In the genomic region with DNA sequence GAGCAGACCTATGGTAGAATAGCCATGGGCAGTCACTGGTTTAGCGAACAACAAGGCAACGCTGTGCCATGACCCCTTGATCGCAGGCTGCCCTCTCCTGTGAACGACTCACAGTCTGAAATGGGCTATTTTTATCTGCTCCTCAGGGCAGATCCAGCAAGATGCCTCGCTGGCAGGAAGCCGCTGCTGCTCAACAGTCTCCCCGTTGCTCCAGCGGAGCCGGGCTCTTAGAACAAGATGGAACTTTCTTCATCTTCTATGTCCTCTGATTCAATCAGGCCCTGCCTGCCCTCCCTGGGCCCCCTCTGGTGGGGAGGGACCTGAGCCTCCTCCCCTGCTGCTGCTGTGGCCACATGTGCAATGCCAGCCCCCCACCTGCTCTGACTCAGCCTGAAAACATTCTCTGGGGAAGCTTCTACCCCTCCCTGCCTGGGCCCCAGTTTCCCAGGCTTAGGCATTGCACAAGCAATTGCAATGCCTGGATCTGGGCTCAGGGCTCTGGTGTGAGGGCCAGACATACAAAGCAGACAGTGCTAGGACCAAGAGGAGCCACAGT, we compare ENCODE assay signal across 9 mouse cellular contexts. TPM values are rescaled to one million over a fixed set of nuclear protein-coding genes. Genes with fewer than 3 reads are reported as not detected.
DNase-seq lines count a peak whose midpoint lies in the region; ATAC-seq and TF ChIP-seq lines count a peak whose summit lies in the region.
"Had no signal": no experiment of that assay in that cellular context is flagged by ENCODE, and none has a peak within 500 bp of the region (broad histone marks: within the 10 kb centered on the region; RNA-seq: fewer than 3 reads in every experiment).

No protein-coding gene starts in this region.

- no peaks in the 10 kb centered on the region for H3K36me3 ChIP-seq in kidney, adult 2 months (ENCODE audit: control insufficient read depth, insufficient read depth, low read length)
- no peaks in the 10 kb centered on the region for H3K36me3 ChIP-seq in hindbrain, postnatal 0 days (ENCODE audit: insufficient read depth, low read length)
- H3K36me3 ChIP-seq in forebrain, embryonic 13.5 days (ENCODE audit: poor library complexity, severe bottlenecking): no peaks in the 10 kb centered on the region

- WGBS in kidney, adult 2 months: 23% methylated on average over 9 of the region's 9 CpGs
- 34% methylated on average over 9 of the region's 9 CpGs for WGBS in hindbrain, postnatal 0 days
- WGBS in forebrain, embryonic 13.5 days: 61% methylated on average over 9 of the region's 9 CpGs

- no peaks in the 10 kb centered on the region for H3K4me1 ChIP-seq in kidney, adult 2 months (ENCODE audit: control insufficient read depth, insufficient read depth, low read length)
- 0 out of 2 replicates have a peak, but pooled peaks cover 3% of the 10 kb centered on the region for H3K4me1 ChIP-seq in hindbrain, postnatal 0 days (ENCODE audit: insufficient read depth, low read length)
- H3K4me1 ChIP-seq in forebrain, embryonic 13.5 days: 0 out of 2 replicates have a peak, but pooled peaks cover 10% of the 10 kb centered on the region

- no peaks in the 10 kb centered on the region for H3K9me3 ChIP-seq in hindbrain, postnatal 0 days (ENCODE audit: low read length)
- H3K9me3 ChIP-seq in forebrain, embryonic 13.5 days (replicated peaks): no peaks in the 10 kb centered on the region

- TF ChIP-seq CTCF in kidney, adult 2 months (conservative IDR thresholded peaks at IDR 0.05; ENCODE audit: insufficient read depth, insufficient read length, low read depth, low read length): no peak
- no peak for TF ChIP-seq CTCF in hindbrain, postnatal 0 days (IDR thresholded peaks at IDR 0.05; ENCODE audit: low read depth)

- peak; percentile 20 for DNase-seq in kidney, adult 2 months
- no peak for DNase-seq in kidney, adult 8-10 months
- peak; percentile 98 for DNase-seq in fibroblast of lung, adult 2 months (ENCODE audit: low read depth)
- no peak for DNase-seq in hindbrain, postnatal 0 days (ENCODE audit: low spot score)
- peak; percentile 63 for DNase-seq in lung, postnatal 25 days (ENCODE audit: low spot score)
- DNase-seq in yolk sac, embryonic 10.5 days (ENCODE audit: low spot score): peak; percentile 75
- no peak for DNase-seq in layer of hippocampus, postnatal 14 days (ENCODE audit: low spot score in 2 of 2)

- H3K27ac ChIP-seq in kidney, adult 2 months (ENCODE audit: insufficient read depth, low read depth, low read length): no peak overlapping the region
- no peak overlapping the region for H3K27ac ChIP-seq in hindbrain, postnatal 0 days
- H3K27ac ChIP-seq in forebrain, embryonic 13.5 days: no peak overlapping the region

- no peak overlapping the region for H3K4me2 ChIP-seq in hindbrain, postnatal 0 days (ENCODE audit: low read depth, low read length)
- H3K4me2 ChIP-seq in forebrain, embryonic 13.5 days: no peak overlapping the region

- no peak overlapping the region for H3K9ac ChIP-seq in hindbrain, postnatal 0 days (replicated peaks; ENCODE audit: low read length)
- no peak overlapping the region for H3K9ac ChIP-seq in forebrain, embryonic 13.5 days

- H3K4me3 ChIP-seq in kidney, adult 2 months (ENCODE audit: insufficient read depth, low read depth, low read length): no peak overlapping the region
- H3K4me3 ChIP-seq in hindbrain, postnatal 0 days (ENCODE audit: low read length): no peak overlapping the region
- no peak overlapping the region for H3K4me3 ChIP-seq in forebrain, embryonic 13.5 days

- no peak for TF ChIP-seq POLR2A in kidney, adult 2 months (IDR thresholded peaks at IDR 0.05; ENCODE audit: low read depth, low read length)

- peak; percentile 29; the same call in 1 of the 2 replicates for ATAC-seq in hindbrain, postnatal 0 days
- ATAC-seq in forebrain, embryonic 13.5 days: no peak

- no peaks in the 10 kb centered on the region for H3K27me3 ChIP-seq in kidney, adult 2 months (replicated peaks; ENCODE audit: control insufficient read depth, insufficient read depth, low read length)
- no peaks in the 10 kb centered on the region for H3K27me3 ChIP-seq in hindbrain, postnatal 0 days (ENCODE audit: insufficient read depth, low read length)
- H3K27me3 ChIP-seq in forebrain, embryonic 13.5 days: no peaks in the 10 kb centered on the region

RNA-seq across cellular contexts. Expression of a gene that starts 27.8 kb away (rescaled TPM):
- 7.5 and 8.1 TPM in 2 replicates for polyA plus RNA-seq in kidney, adult 2 months (2012; rRNA removed)
- total RNA-seq in hindbrain, postnatal 0 days (2014; rRNA removed): 23.6 and 25.9 TPM in 2 replicates
- polyA plus RNA-seq in hindbrain, postnatal 0 days (2015; fragmentation: Nextera tagmentation; extraction: Ambion mirVana): 7.1 and 8.0 TPM in 2 replicates
- polyA plus RNA-seq in forebrain, embryonic 13.5 days (2015; fragmentation: Nextera tagmentation; extraction: Ambion mirVana): 6.1 and 6.5 TPM in 2 replicates
- total RNA-seq in layer of hippocampus, postnatal 14 days (2021): 1 to 10 TPM; 5.9 to 6.1 TPM
- total RNA-seq: neutrophil, adult 5-6 weeks had no signal

Comparison
In these comparisons a context has a peak if more than half of its experiments do, and no peak if none do; other contexts are left out.
1. DNase-seq: peak in kidney, adult 2 months (single experiment), fibroblast of lung, adult 2 months (single experiment), lung, postnatal 25 days (single experiment) and yolk sac, embryonic 10.5 days (single experiment); none in kidney, adult 8-10 months (0 of 2), hindbrain, postnatal 0 days (single experiment) and layer of hippocampus, postnatal 14 days (0 of 2).